Mouse (Mus musculus): ENCODE data around the gene Pmvk. TPM values are rescaled to one million over a fixed set of nuclear protein-coding genes. Genes with fewer than 3 reads are reported as not detected.

The Pmvk gene
- 60.1 and 63.7 TPM in 2 replicates for polyA plus RNA-seq (2014; fragmentation: Nextera tagmentation; extraction: Ambion mirVana)

DNA sequence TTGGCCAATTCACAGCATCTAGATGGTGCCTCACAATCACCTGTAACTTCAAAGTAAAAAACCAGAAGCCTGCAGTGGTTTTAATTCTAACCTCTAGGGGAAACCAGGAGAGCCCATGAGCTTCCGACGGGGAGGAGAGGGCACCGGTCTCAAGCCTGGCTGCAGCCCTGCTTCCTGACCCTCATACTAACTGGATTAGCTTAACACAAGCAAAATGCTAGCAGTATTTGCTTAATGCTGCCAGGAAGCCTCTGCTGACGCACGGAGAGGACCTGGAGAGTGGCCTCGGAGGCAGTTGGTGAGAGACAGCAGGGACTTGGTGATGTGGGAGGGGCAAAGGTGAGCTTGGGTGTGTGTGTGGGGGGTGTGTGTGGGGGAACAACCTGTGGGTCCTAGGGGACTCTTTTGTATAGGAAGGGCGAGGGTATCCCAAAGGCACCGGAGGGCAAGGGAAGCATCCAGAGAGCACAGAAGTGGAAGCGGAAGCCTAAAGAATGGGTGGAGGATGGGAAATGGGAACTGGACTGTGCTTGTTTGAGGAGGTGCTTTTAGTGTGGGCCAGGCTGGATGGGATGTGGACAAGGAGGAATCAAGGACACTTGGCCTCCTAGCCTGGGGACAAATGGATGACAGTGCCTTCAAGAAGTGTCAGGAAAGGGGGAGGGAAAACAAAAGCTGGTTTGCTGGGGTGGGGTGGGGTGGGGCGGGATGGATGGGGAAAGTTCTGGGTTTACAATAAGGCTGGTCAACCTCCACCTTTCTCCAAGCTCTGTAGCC, at the start of gene Pmvk:
Gene Pmvk (plus strand): TSS at position 141 of the 777 bp plus-strand sequence.
- H3K4me3 ChIP-seq (ENCODE audit: low read depth, low read length), result no peak within 1 kb of the TSS
- ATAC-seq (replicated peaks; ENCODE audit: low FRiP score, low TSS enrichment, low read depth), result no peak
- H3K27ac ChIP-seq (ENCODE audit: low read depth), result no peak within 1 kb of the TSS
- H3K9me3 ChIP-seq (ENCODE audit: control insufficient read depth, low read length), result no peaks in the 10 kb centered on the region
- H3K4me2 ChIP-seq (ENCODE audit: low read length), result no peak within 1 kb of the TSS
- no peak within 1 kb of the TSS for H3K9ac ChIP-seq (ENCODE audit: low read length)
- no peak for DNase-seq (ENCODE audit: low spot score)
- H3K27me3 ChIP-seq (replicated peaks; ENCODE audit: control insufficient read depth, insufficient read depth, low read length), result no peaks in the 10 kb centered on the region
- no peaks in the 10 kb centered on the region for H3K36me3 ChIP-seq (ENCODE audit: control insufficient read depth, insufficient read depth, low read length)
- WGBS, result 52% methylated on average over 10 of the region's 10 CpGs
- 0 out of 2 replicates have a peak, but pooled peaks cover under 1% of the 10 kb centered on the region for H3K4me1 ChIP-seq (replicated peaks; ENCODE audit: control insufficient read depth, insufficient read depth, low read length)

DNA sequence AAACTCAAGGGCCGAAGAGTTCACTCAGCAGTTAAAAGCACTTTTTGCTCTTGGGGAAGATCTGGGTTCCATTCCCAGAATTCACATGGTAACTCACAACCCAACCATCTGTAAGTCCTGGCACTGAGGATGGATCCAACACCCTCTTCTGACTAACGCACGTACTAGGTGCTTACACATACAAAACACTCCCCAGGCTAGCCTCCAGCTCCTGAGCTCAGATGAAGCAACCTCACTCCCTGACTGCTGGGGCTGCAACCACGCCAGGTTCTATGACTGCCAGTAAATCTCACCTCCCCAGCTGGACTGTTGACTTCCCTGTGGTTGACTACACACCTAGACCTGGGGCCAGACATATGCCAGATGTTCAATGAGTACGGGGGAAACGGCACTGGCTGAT, 47.5 kb upstream of the Pmvk start:
- Histone ChIP-seq H3K36me3 (ENCODE audit: control insufficient read depth, insufficient read depth, low read length) (peaks cover 24% of the 10 kb centered on the region), H3K27me3 (replicated peaks; ENCODE audit: control insufficient read depth, insufficient read depth, low read length) (no peaks in the 10 kb centered on the region), H3K27ac (ENCODE audit: low read depth) (no peak overlapping the region), H3K4me3 (ENCODE audit: low read depth, low read length) (no peak overlapping the region), H3K4me2 (ENCODE audit: low read length) (no peak overlapping the region), H3K9me3 (ENCODE audit: control insufficient read depth, low read length) (no peaks in the 10 kb centered on the region), H3K9ac (ENCODE audit: low read length) (no peak overlapping the region), H3K4me1 (replicated peaks; ENCODE audit: control insufficient read depth, insufficient read depth, low read length) (peaks cover 5% of the 10 kb centered on the region; the same call in 1 of the 2 replicates)
- ATAC-seq (replicated peaks; ENCODE audit: low FRiP score, low TSS enrichment, low read depth), result no peak
- WGBS, result 87% methylated on average over 6 of the region's 6 CpGs
- no peak for DNase-seq (ENCODE audit: low spot score)

DNA sequence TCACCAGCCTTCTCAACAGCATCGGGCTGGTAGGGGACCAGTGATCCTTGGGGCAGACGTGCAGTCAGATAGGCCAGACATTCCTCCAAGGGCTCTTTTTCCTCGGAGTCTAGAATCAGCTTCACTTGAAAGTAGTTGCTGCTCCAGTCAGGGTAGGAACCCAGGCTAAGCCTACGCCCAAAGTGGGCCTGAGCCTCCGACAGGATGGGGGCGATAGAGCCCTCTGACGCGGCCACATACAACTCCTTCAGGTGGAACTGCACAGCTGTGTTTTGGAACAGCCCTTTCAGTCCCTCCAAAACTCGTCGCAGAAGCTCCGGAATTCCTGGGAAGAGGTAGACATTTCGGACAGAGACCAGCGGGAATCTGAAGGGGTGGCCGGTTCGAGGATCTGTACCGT, 45.9 kb upstream of the Pmvk start:
- Histone ChIP-seq H3K27me3 (replicated peaks; ENCODE audit: control insufficient read depth, insufficient read depth, low read length) (no peaks in the 10 kb centered on the region), H3K9me3 (ENCODE audit: control insufficient read depth, low read length) (no peaks in the 10 kb centered on the region), H3K36me3 (ENCODE audit: control insufficient read depth, insufficient read depth, low read length) (peaks cover 28% of the 10 kb centered on the region), H3K9ac (ENCODE audit: low read length) (no peak overlapping the region), H3K4me1 (replicated peaks; ENCODE audit: control insufficient read depth, insufficient read depth, low read length) (peaks cover 5% of the 10 kb centered on the region; the same call in 1 of the 2 replicates), H3K27ac (ENCODE audit: low read depth) (no peak overlapping the region), H3K4me2 (ENCODE audit: low read length) (no peak overlapping the region), H3K4me3 (ENCODE audit: low read depth, low read length) (no peak overlapping the region)
- DNase-seq (ENCODE audit: low spot score), result no peak
- ATAC-seq (replicated peaks; ENCODE audit: low FRiP score, low TSS enrichment, low read depth), result no peak
- 66% methylated on average over 16 of the region's 16 CpGs for WGBS

DNA sequence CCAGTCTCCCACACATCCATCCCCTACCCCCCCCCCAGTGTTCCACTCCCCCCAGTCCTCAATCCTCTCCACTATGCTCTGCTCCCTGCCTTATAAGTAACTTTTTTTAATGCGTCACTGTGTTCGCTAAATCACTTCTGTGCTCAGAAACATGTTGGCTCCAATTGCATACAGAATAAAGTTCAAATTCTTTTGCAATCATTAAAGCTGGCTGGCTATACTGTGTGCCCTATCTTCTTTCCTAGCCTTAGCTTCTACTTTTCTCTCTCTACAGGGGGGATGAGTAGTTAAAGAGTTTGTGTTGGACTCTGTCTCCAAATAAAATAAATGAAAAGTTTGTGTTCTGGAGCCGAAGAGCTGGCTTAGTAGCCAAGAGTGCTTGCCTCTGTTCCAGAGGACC, 44.6 kb upstream of the Pmvk start:
- H3K4me2 ChIP-seq (ENCODE audit: low read length), result no peak overlapping the region
- H3K27me3 ChIP-seq (replicated peaks; ENCODE audit: control insufficient read depth, insufficient read depth, low read length), result no peaks in the 10 kb centered on the region
- H3K4me3 ChIP-seq (ENCODE audit: low read depth, low read length), result no peak overlapping the region
- peaks cover 5% of the 10 kb centered on the region; the same call in 1 of the 2 replicates for H3K4me1 ChIP-seq (replicated peaks; ENCODE audit: control insufficient read depth, insufficient read depth, low read length)
- no peak for ATAC-seq (replicated peaks; ENCODE audit: low FRiP score, low TSS enrichment, low read depth)
- 94% methylated on average over 3 of the region's 3 CpGs for WGBS
- no peak overlapping the region for H3K9ac ChIP-seq (ENCODE audit: low read length)
- no peaks in the 10 kb centered on the region for H3K9me3 ChIP-seq (ENCODE audit: control insufficient read depth, low read length)
- H3K36me3 ChIP-seq (ENCODE audit: control insufficient read depth, insufficient read depth, low read length), result peaks cover 28% of the 10 kb centered on the region
- H3K27ac ChIP-seq (ENCODE audit: low read depth), result no peak overlapping the region
- DNase-seq (ENCODE audit: low spot score), result no peak

DNA sequence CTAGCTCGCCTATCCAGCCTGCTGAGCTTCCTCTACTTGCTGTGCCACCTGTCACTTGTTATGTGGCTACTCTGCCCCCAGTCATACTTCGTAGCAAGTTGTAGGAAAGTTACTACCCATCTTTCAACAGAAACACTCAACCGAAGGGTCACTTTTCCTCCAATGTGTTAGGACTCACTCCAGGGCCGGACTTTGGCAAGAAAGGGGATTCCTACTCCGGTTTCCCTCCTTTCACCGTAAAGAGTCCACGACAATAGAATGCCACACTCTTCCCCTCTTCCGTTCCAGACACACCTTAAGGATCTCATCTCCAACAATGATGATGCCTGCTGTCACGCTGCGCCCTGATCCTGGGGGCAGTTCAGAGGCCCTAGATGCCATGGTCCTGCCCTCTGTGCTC, 43.5 kb upstream of the Pmvk start:
- H3K36me3 ChIP-seq (ENCODE audit: control insufficient read depth, insufficient read depth, low read length), result peaks cover 29% of the 10 kb centered on the region
- H3K4me2 ChIP-seq (ENCODE audit: low read length), result peak overlapping the region; percentile 88
- H3K9me3 ChIP-seq (ENCODE audit: control insufficient read depth, low read length), result no peaks in the 10 kb centered on the region
- WGBS, result 77% methylated on average over 10 of the region's 10 CpGs
- ATAC-seq (replicated peaks; ENCODE audit: low FRiP score, low TSS enrichment, low read depth), result no peak
- peaks cover 5% of the 10 kb centered on the region; the same call in 1 of the 2 replicates for H3K4me1 ChIP-seq (replicated peaks; ENCODE audit: control insufficient read depth, insufficient read depth, low read length)
- no peak overlapping the region for H3K27ac ChIP-seq (ENCODE audit: low read depth)
- no peak for DNase-seq (ENCODE audit: low spot score)
- H3K4me3 ChIP-seq (ENCODE audit: low read depth, low read length), result peak overlapping the region; percentile 73
- H3K9ac ChIP-seq (ENCODE audit: low read length), result peak overlapping the region; percentile 56
- no peaks in the 10 kb centered on the region for H3K27me3 ChIP-seq (replicated peaks; ENCODE audit: control insufficient read depth, insufficient read depth, low read length)

GRCm38 (mm10) chr3:89411490-89412393, 42.6 kb upstream of the Pmvk start, which contains the start of gene Flad1:
Flad1 (minus strand) TSS chr3:89411870.
- DNase-seq (ENCODE audit: low spot score) (peak; percentile 100), ATAC-seq (replicated peaks; ENCODE audit: low FRiP score, low TSS enrichment, low read depth) (peak; percentile 100)
- no peaks in the 10 kb centered on the region for H3K9me3 ChIP-seq (ENCODE audit: control insufficient read depth, low read length)
- H3K27me3 ChIP-seq (replicated peaks; ENCODE audit: control insufficient read depth, insufficient read depth, low read length), result no peaks in the 10 kb centered on the region
- H3K27ac ChIP-seq (ENCODE audit: low read depth), result no peak within 1 kb of the TSS
- H3K4me3 ChIP-seq (ENCODE audit: low read depth, low read length), result peak within 1 kb of the TSS; percentile 73
- peak within 1 kb of the TSS; percentile 88 for H3K4me2 ChIP-seq (ENCODE audit: low read length)
- peak within 1 kb of the TSS; percentile 56 for H3K9ac ChIP-seq (ENCODE audit: low read length)
- H3K36me3 ChIP-seq (ENCODE audit: control insufficient read depth, insufficient read depth, low read length), result peaks cover 32% of the 10 kb centered on the region
- H3K4me1 ChIP-seq (replicated peaks; ENCODE audit: control insufficient read depth, insufficient read depth, low read length), result peaks cover 6% of the 10 kb centered on the region
- 5% methylated on average over 28 of the region's 28 CpGs for WGBS

DNA sequence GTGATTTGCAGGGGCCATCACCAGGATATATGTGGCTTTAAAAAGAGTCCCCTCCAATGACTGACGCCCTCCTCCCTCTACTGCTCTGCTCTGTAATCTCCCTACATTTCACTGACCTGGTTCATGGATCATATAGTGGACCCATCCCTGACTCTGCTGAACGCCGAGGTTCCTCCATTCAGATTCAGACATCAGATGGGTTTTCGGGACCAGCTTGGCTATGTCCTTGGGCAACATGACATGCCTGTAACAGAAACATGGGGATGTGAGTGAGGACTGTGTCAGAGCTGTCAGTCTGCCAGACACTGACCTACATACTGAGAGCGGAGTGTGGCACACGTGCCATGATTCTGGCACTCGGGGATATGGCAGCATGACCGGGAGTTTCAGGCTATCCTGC, 38.2 kb upstream of the Pmvk start:
- 95% methylated on average over 8 of the region's 8 CpGs for WGBS
- ATAC-seq (replicated peaks; ENCODE audit: low FRiP score, low TSS enrichment, low read depth) (no peak), DNase-seq (ENCODE audit: low spot score) (no peak)
- Histone ChIP-seq H3K27ac (ENCODE audit: low read depth) (no peak overlapping the region), H3K9me3 (ENCODE audit: control insufficient read depth, low read length) (no peaks in the 10 kb centered on the region), H3K4me2 (ENCODE audit: low read length) (no peak overlapping the region), H3K27me3 (replicated peaks; ENCODE audit: control insufficient read depth, insufficient read depth, low read length) (no peaks in the 10 kb centered on the region), H3K4me3 (ENCODE audit: low read depth, low read length) (no peak overlapping the region), H3K4me1 (replicated peaks; ENCODE audit: control insufficient read depth, insufficient read depth, low read length) (peaks cover 17% of the 10 kb centered on the region), H3K9ac (ENCODE audit: low read length) (no peak overlapping the region), H3K36me3 (ENCODE audit: control insufficient read depth, insufficient read depth, low read length) (peaks cover 32% of the 10 kb centered on the region)

DNA sequence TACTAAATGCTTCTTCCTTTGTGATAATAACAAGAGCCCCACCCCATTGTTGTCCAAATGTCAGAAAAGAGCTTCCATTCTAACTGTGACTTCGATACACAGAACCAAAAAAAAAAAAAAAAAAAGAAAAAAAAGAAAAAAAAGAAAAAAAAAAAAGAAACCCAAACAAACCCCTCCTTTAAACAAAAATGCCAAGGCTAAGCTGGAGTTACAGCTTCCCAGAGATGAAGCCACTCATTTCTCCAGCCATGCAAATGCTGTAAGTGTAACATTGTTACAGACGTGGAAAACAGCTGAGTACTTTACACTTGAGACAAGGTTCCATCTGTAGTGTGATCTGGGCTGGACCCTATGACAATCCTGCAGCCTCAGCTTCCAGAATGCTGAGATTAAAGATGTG, 37.2 kb upstream of the Pmvk start:
- H3K9ac ChIP-seq (ENCODE audit: low read length), result peak overlapping the region; percentile 60
- H3K4me3 ChIP-seq (ENCODE audit: low read depth, low read length), result peak overlapping the region; percentile 84
- DNase-seq (ENCODE audit: low spot score) (no peak), ATAC-seq (replicated peaks; ENCODE audit: low FRiP score, low TSS enrichment, low read depth) (no peak)
- peak overlapping the region; percentile 98 for H3K27ac ChIP-seq (ENCODE audit: low read depth)
- H3K4me2 ChIP-seq (ENCODE audit: low read length), result peak overlapping the region; percentile 94
- H3K9me3 ChIP-seq (ENCODE audit: control insufficient read depth, low read length), result no peaks in the 10 kb centered on the region
- WGBS, result 16% methylated on average over 2 of the region's 2 CpGs
- H3K27me3 ChIP-seq (replicated peaks; ENCODE audit: control insufficient read depth, insufficient read depth, low read length), result no peaks in the 10 kb centered on the region
- H3K4me1 ChIP-seq (replicated peaks; ENCODE audit: control insufficient read depth, insufficient read depth, low read length), result peaks cover 20% of the 10 kb centered on the region
- H3K36me3 ChIP-seq (ENCODE audit: control insufficient read depth, insufficient read depth, low read length), result peaks cover 32% of the 10 kb centered on the region

All from intestine, embryonic 14.5 days (tissue).